Mouse (Mus musculus): ENCODE data around the gene Gprin3.

- TF ChIP-seq CHD2 (IDR thresholded peaks at IDR 0.05; ENCODE audit: low read depth, low read length), result no peak
- TF ChIP-seq ZC3H11A (IDR thresholded peaks at IDR 0.05; ENCODE audit: borderline replicate concordance, low read depth, low read length), result no peak
- no peak for TF ChIP-seq MAFK (IDR thresholded peaks at IDR 0.05; ENCODE audit: insufficient read depth, low read depth, low read length)
- TF ChIP-seq HCFC1 (IDR thresholded peaks at IDR 0.05; ENCODE audit: borderline replicate concordance, insufficient read depth, low read length), result no peak
- TF ChIP-seq ZNF384 (IDR thresholded peaks at IDR 0.05; ENCODE audit: low read depth, low read length), result no peak
These were observed 18.6 kb downstream of the Gprin3 start for GRCm38 (mm10) chr6:59407482-59407997.
